Mouse (Mus musculus): Measurements from ENCODE around the gene Gsap.
"Not testable (repeated sequence)": the region's sequence is repeated elsewhere in the genome, so short reads cannot be mapped to it uniquely, and the experiment has no call there.

Gsap gene

DNA sequence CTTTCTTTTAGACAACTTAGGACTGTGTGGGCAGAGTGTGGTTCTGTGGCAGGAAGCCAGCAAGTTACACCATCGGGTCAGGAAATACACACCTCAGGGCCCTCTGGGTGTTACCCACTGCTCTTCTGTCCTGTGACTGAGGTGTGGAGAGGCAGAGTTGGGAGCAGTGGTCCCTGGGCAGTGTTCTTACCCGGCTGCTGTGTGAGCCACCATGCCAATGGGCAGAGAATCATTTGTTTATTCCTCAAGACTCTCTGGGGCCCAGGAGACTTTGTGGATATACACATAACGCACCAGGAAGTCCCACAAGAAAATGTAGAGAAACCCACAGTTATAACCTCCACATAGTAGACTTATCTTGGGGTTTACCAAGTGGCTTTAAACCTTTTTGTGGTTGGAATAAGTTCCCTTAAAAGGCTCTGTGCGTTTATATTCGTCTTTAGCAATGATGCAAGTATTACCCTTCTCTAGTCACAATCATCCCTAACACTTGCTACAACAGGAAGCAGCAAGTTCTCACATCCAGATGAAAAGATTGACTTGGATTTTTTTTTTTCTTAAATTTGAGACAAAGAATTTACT, 69.6 kb downstream of the Gsap start:
- in situ Hi-C loops (cut with MboI; ENCODE audit: unreplicated experiment in 2 of 2) = loop anchor here (10.0 to 25.0 kb wide), 3 partner anchors 341 to 1282 kb away; partner anchors contain the start of gene Reln (in 1 of the 2)

DNA sequence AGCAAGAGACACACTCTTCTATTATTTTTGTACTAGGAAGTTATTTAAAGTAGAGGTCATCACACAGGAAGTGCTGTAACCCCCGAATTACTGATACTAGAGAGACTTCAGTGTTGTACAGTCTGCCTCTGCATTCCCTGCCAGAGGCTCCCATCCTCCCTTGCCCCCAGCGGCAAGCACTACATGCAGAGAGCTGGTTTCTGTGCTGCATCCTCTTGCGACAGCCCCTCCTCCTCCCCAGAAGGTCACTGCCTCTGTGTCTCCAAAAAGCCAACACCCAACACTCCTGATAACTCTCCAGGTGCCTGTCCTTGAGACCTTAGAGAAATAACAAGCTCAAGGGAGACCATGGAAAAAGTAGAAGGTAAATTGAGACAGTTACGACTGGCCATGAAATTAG, 71.1 kb downstream of the Gsap start:
- in situ Hi-C loops (cut with MboI; ENCODE audit: unreplicated experiment in 2 of 2) = loop anchor here (10.0 to 25.0 kb wide), 3 partner anchors 342 to 1280 kb away; partner anchors contain the start of gene Reln (in 1 of the 2)

DNA sequence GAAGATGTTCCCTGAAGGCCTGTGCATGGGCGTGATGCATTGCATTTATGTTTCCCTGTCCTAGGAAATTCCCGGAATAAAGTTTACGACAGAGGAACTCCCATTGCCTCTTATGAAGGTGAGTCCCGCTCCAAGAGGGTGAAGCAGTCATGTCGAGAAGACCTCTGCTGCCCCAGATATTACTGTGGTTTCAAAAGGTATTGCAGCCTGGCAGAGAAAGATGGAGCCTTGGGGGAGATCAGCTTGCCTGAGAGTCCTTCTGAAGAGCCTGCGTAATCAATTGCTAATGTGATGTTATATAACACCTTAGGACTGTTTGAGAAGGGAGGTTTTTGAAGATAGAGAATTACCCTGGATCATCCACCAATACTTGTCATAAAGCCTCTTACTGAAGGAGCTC, 71.8 kb downstream of the Gsap start:
- in situ Hi-C loops (cut with MboI; ENCODE audit: unreplicated experiment in 2 of 2) = loop anchor here (10.0 to 25.0 kb wide), 3 partner anchors 343 to 1279 kb away; partner anchors contain the start of gene Reln (in 1 of the 2)

DNA sequence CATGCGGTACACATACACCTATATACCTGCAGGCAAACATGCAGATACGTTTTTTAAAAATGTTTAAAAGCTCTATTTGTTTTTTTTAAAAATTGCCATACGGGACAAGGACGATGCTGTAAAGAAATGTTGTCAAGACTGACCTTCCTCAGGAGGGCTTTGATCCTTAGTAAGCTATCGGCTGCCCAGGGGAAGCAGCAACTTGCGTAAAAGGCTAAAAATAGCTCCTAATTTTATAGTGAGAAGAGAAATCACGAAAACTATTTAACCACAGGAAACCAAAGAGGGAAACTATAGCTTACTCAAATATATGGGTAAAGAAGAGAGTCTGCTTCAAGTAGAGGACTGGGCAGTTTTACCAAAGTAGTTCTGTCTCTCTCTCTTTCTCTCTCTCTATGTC, 74.7 kb downstream of the Gsap start:
- in situ Hi-C loops (cut with MboI; ENCODE audit: unreplicated experiment in 2 of 2) = loop anchor here (5.0 to 25.0 kb wide), 7 partner anchors 162 to 1277 kb away; partner anchors contain the start of genes Pmpcb (in 2 of the 2), Ccdc146 (in 1 of the 2), Fam185a (in 1 of the 2) and Reln (in 1 of the 2)

DNA sequence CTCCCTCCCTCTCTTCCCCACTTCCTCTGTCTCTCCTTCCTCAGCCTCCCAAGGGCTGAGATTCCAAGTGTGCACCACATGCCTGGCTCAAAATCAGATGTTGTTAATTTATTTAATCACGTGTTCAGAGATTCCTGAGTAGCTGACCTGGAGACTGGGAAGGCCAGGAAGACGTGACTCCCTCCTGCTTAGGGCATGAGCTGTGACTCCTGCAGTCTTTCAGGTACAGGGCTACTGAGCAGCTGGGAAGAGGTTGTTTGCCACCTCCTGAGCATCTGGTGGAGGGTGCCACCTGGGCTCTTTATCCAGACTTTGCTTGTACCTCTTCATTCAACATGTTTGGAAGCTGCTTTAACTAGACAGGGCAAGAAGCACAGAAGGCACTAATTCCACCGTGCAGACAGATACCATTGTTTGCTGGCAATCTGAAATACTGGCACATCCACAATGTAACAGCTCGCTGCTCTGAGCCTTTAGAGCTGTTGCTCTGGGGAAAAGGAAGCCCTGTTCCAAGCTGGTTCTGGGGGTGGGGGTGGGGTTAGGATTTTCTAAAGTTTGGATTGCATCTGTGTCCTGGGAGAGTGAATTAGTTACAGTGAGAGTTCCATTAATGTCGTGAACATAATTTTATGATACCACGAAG, 75.3 kb downstream of the Gsap start:
- in situ Hi-C loops (cut with MboI; ENCODE audit: unreplicated experiment in 2 of 2) = loop anchor here (5.0 to 25.0 kb wide), 7 partner anchors 161 to 1276 kb away; partner anchors contain the start of genes Pmpcb (in 2 of the 2), Ccdc146 (in 1 of the 2), Fam185a (in 1 of the 2) and Reln (in 1 of the 2)

DNA sequence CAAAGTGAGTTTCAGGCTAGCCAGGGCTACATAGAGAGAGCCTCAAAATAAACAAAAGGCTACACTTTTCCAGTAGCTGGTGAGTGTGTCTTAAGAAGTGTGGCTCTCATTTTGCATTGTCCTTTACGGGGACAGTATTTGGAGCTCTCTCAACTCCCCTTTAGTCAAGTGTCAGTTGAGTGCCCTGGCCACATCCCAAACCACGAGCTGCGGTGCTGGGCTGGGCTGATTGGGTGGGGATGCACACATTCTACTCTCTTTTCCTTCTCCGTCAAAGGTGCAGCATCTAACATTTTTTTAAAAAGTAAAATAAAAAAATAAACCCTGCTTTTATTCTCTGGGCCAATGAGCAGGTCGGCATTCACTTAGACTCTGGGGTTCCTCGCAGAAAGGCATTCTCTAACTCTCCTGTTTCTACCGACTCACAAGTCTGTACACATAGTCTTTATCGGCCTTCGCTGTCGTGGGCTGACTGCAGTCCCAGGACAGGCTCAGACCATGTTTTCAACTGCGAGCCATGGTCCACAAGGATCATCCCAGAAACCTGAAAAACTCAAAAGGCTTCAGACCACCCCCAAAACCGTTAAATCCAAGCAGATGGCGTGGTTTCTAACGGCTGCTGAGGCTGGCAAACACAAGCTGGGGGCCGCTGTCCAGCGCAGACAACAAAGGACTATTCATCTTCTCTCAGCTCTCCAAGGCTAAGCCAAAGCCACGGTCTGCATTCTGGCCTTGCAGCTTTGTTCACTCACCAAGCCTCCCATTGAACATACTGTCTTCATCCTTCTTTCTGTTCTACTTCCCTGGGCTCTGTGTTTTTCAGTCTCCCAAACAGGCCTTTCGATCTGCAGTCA, 77.4 kb downstream of the Gsap start:
- in situ Hi-C loops (cut with MboI; ENCODE audit: unreplicated experiment in 2 of 2) = loop anchor here (5.0 to 25.0 kb wide), 7 partner anchors 159 to 1274 kb away; partner anchors contain the start of genes Pmpcb (in 2 of the 2), Ccdc146 (in 1 of the 2), Fam185a (in 1 of the 2) and Reln (in 1 of the 2)

DNA sequence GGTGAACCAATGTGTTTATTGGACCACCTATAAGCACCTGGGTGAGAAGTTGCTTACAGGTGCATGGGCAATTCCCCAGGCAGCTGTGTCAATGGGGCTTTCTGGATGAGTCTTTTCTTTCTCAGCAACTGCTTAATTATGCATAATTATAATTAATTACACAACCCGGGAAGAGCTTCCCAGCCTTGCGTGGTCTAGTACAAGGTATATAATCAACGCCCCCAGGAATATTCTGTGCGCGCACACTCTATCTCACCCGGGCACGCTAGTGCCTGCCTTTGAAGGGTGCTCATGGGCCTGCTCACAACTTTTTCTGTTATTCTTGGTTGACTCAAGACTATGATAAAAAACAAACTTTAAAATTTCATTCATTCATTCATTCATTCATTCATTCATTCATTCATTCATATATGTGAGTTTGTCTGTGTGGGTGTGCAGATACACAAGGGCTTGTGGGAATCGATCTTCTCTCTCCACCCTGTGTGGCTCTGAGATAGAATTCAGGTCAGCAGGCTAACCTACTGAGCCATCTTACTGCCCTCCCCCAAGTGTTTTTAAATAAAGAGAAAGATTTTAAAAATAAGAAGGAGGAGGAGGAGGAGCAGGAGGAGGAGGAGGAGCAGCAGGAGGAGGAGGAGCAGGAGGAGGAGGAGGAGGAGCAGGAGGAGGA, 78.4 kb downstream of the Gsap start:
- in situ Hi-C loops (cut with MboI; ENCODE audit: unreplicated experiment in 2 of 2) = loop anchor here (5.0 to 25.0 kb wide), 7 partner anchors 158 to 1273 kb away; partner anchors contain the start of genes Pmpcb (in 2 of the 2), Ccdc146 (in 1 of the 2), Fam185a (in 1 of the 2) and Reln (in 1 of the 2)

DNA sequence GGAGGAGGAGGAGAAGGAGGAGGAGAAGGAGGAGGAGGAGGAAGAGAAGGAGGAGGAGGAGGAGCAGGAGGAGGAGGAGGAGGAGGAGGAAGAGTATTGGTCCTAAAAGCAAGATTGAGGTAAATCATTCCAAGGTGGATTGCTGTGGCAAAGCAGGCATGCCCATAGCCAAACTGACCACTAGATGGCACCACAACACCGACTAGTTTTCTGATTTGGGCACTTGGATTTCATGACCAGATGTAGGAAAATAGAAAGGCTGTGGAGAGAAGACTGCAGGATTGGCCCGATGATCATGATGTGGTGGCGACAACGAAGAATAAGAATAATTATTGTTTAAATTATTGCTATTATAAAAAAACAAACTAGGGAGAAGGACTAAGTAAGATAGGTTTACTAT, 79.0 kb downstream of the Gsap start:
- in situ Hi-C loops (cut with MboI; ENCODE audit: unreplicated experiment in 2 of 2) = loop anchor here (5.0 to 25.0 kb wide), 4 partner anchors 377 to 1272 kb away; partner anchors contain the start of genes Pmpcb (in 1 of the 2) and Reln (in 1 of the 2)

DNA sequence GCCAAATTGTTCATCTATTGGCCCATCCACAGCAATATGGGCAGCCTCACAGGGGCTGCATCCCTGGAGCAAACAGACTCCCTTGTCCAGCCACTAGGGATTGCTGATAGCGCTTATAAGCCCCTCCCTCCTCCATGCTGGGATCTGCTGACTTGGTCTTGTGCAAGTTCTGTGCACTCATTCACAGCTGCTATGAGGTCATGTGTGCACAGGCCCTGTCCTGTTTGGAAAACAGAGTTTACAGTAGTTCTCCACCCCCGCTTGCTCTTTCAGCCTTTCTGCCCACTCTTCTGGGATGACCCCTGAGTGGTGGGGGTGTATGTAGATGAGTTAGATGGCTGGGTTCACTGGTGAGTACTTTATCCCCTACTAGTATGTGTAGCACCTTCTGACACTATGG, 81.0 kb downstream of the Gsap start:
- in situ Hi-C loops (cut with MboI; ENCODE audit: unreplicated experiment in 2 of 2) = loop anchor here (5.0 to 25.0 kb wide), 4 partner anchors 375 to 1270 kb away; partner anchors contain the start of genes Pmpcb (in 1 of the 2) and Reln (in 1 of the 2)

DNA sequence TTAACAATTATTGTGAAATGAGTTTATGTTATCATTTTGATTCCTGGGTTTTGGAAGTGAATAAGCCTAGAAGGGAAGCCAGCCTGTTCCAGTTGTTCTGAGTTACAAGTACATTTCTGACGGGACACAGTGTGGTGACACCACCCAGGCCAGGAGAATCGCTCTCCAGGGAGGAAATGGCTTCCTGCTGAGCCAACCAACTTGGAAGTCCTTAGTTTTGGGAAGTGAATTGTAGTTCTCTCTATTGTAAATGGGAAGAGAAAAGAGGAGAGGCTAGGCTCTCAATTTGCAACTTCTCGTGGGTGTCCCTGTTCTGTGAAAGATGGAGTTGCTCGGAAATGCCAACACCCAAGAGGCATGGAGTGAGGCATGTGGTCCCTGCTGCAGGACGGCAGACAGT, 83.4 kb downstream of the Gsap start:
- in situ Hi-C loops (cut with MboI; ENCODE audit: unreplicated experiment in 2 of 2) = loop anchor here (5.0 to 25.0 kb wide), 4 partner anchors 373 to 1268 kb away; partner anchors contain the start of genes Pmpcb (in 1 of the 2) and Reln (in 1 of the 2)

DNA sequence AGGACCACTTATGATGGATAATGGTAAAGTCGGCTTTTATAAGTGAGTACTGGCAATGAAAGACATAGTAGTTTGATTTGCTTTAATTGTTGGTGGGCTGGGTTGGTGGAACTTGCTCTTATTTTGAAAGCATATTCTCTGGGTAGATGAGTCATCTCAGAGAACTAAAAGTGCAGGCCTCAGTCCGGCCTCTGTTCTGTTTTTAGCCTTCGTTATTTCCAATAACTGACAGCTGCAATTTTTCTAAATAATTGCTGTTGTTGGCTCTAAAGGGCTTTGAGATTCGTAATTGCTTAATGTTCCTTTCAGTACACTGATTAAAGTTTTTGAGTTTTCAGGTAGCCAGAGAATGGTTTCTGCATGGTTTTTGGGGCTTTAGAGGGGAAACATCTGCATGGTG, 84.7 kb downstream of the Gsap start:
- in situ Hi-C loops (cut with MboI; ENCODE audit: unreplicated experiment in 2 of 2) = loop anchor here (5.0 to 25.0 kb wide), 4 partner anchors 147 to 1267 kb away; partner anchors contain the start of gene Reln (in 1 of the 2)

DNA sequence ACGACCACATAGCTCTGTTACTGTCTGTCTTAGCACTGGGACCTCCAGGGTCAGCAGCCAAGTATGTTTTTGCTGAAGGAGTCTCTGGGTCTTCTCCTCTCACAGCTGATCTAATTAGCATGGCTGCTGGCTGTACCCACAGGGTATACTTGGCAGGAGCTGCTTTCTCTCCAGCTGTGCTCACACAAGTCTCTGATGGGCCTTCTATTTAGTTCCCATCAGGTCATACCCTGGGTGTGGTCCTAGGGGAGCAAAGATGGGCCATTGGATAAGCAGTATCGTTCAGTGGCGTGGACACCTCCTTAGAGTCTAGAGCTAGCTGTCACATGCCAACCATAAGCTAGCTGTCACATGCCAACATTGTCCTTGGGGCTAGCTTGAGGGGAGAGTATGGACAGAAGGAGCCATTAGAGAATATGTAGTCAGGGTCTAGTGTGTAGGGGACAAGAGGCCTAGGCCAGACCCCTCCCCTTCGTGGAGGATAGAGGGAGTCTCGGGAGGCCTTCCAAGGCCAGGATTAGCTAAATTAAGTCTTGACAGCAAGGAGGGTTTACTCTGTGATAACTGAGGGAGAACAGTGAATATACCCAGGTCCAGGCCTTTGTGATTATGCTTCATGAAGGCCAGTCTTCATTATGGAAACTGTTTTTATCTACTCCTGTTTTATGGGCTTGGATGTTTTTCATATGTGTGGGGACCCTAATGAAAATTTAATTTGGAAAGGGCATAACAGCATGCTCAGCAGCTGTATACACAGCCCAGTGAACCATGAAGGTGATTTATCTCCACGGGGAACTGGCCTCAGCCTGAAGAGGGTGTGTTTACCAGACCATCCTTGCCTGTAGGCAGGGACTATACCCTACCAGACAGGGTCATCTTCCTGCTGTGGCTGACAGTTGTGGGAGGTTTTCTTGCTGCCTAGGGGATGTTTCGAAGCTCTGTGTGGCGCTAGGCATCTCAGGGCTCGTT, 85.6 kb downstream of the Gsap start:
- in situ Hi-C loops (cut with MboI; ENCODE audit: unreplicated experiment in 2 of 2) = loop anchor here (5.0 to 25.0 kb wide), 4 partner anchors 146 to 1266 kb away; partner anchors contain the start of gene Reln (in 1 of the 2)

DNA sequence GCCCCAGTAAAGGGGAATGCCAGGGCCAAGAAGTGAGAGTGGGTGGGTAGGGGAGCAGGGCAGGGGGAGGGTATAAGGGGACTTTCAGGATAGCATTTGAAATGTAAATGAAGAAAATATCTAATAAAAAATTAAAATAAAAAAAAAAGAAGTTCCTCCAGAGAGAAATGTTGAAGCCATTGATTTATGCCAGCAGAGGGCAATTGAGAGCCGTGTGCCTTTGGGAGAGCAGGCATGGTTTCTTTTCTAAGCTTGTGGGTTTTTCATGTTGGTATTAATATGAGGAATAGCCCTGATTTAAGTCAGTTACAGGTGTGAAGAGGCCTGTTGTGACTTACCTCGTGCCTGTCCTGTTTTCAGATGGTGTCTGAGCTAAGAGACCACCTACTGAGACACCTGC, 91.6 kb downstream of the Gsap start:
- in situ Hi-C loops (cut with MboI; ENCODE audit: unreplicated experiment in 2 of 2) = not testable (repeated sequence)

DNA sequence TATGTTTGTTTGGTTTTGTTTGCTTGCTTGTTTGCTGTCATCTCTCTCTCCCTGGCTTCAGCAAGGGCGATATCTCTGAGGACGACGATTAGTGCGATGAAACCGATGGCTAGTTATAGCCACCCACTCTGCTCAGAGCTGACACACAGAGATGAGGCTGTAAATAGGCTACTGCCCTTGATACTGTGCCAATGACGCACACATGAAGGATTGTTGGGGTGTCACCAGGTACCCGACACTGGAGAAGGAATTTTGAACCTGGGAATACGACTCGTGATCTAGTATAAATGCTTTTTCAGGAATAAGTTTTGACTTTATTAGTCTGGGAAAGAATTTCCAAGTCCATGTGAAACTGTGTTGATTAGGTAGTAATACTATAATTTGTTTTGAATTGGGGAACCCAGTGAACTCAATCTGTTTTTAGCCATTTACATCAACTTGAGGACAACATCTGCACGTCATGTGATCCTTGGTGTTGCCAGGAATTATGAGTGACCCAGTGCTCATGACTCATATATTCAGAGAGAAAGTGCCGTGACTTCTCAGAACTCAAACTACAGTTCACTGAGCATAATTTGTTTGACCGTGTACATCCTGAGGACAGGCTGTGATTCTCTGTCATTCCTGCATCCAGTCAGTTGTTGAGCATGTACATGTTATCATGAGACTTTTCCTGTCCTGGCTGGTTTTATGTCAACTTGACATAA, 97.5 kb downstream of the Gsap start:
- in situ Hi-C loops (cut with MboI; ENCODE audit: unreplicated experiment in 2 of 2) = loop anchor here (5.0 kb wide), 2 partner anchors 34 to 39 kb away; no protein-coding TSS in a partner anchor

DNA sequence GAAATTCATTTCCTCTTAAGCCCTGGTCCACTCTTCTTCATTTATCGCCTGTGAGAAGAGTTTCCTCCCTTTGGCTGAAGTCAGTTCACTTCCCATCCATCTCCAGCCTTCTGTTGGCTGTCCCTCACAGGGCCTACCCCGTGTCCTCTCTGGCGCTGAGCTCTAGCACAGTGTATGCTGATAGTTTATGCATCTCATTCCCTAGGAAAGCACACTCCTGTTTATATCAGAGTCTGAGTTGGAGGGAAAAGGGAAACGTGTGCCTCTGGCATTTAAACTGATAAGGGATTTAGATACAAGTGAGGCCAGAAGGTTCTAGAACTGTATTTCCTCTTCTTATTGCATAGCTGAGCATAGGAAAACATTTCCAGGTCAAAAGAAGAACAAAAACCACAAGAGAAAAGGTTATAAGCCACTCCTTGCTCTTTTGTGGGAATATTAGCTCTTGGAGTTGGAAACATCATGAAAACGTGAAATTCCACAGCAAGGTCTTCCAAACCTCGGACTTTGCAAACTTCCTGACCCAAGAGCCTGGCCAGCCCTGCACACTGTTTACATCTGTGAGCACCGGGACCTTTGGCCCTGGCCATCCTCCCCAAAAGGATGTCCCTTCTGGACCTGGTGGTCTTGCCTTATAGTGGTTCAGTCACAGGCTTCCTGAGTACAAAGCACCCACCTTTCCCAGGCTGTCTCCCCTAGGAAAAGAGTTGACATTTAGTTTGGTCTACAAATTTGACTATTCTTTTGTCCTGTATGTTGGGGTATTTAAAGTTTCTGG, 102.8 kb downstream of the Gsap start:
- in situ Hi-C loops (cut with MboI; ENCODE audit: unreplicated experiment in 2 of 2) = no loop called here

DNA sequence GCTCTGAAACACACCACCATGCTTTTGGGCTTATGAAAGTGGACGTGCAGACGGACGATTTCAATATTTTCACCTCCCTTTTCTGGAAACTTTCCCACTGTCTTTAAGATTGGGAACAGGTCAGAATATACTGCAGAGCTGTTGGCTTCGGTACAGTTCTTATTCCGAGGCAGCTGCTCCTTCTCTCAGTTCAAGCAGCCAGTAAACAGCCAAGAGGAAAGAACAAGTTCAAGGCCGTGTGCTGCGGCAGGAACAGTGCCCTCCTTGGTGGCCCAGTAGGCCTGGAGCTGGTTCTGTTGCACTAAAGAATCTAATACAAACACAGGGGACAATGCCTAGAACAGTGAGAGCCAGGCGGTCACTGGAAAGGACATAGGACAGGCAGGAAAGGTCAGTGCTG, 104.5 kb downstream of the Gsap start:
- in situ Hi-C loops (cut with MboI; ENCODE audit: unreplicated experiment in 2 of 2) = no loop called here

DNA sequence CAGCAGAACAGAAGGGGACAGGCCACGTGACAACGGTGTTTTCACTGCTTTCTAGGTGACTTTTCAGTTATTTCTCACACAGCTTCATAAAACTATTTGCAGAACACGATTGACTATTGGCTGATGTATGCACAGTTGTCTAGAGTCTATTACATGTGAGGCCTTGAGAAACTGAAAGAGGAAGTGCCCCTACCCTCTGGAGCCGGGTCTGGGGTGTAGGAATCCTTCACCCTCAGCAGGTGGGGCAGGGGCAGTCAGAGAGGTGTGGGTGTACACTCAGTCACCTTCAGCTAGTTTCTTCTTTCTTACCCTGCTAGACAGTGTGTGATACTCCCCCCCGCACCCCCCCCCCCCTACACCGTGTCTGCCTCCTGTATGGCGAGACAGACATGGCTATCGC, 109.6 kb downstream of the Gsap start:
- in situ Hi-C loops (cut with MboI; ENCODE audit: unreplicated experiment in 2 of 2) = no loop called here

Measured in v-Abl transformed pro-B cells (cell line).